In genomic region chrX:73468330-73468729, GRCm38 (mm10) we compare ENCODE assay signal across 13 mouse cellular contexts. TPM values are rescaled to one million over a fixed set of nuclear protein-coding genes. Genes with fewer than 3 reads are reported as not detected.
DNase-seq lines count a peak whose midpoint lies in the region; ATAC-seq and TF ChIP-seq lines count a peak whose summit lies in the region.
"Had no signal": no experiment of that assay in that cellular context is flagged by ENCODE, and none has a peak within 500 bp of the region (broad histone marks: within the 10 kb centered on the region; RNA-seq: fewer than 3 reads in every experiment).

No protein-coding gene starts in this region.

- H3K4me1 ChIP-seq in heart, embryonic 12.5 days (replicated peaks), result no peaks in the 10 kb centered on the region
- no peaks in the 10 kb centered on the region for H3K4me1 ChIP-seq in liver, postnatal 0 days (ENCODE audit: insufficient read depth)
- no peaks in the 10 kb centered on the region for H3K4me1 ChIP-seq in heart, postnatal 0 days (ENCODE audit: control insufficient read depth, insufficient read depth)
- no peaks in the 10 kb centered on the region for H3K4me1 ChIP-seq in stomach, embryonic 14.5 days (ENCODE audit: control insufficient read depth, insufficient read depth, low read length)
- H3K4me1 ChIP-seq: midbrain, embryonic 13.5 days; neural tube, embryonic 13.5 days had no signal

- H3K27ac ChIP-seq in heart, embryonic 12.5 days (ENCODE audit: poor library complexity, severe bottlenecking), result peak overlapping the region; percentile 43
- peak overlapping the region; percentile 60 for H3K27ac ChIP-seq in liver, postnatal 0 days (ENCODE audit: low read depth)
- peak overlapping the region; percentile 65 for H3K27ac ChIP-seq in heart, postnatal 0 days (ENCODE audit: low read depth)
- peak overlapping the region; percentile 71; the same call in 1 of the 2 replicates for H3K27ac ChIP-seq in stomach, embryonic 14.5 days (ENCODE audit: low read length)
- H3K27ac ChIP-seq: midbrain, embryonic 13.5 days had no signal

- no peak for TF ChIP-seq CTCF in liver, postnatal 0 days (IDR thresholded peaks at IDR 0.05; ENCODE audit: low read depth)
- TF ChIP-seq CTCF in heart, postnatal 0 days (IDR thresholded peaks at IDR 0.05; ENCODE audit: low read depth), result no peak

- peaks cover 26% of the 10 kb centered on the region for H3K27me3 ChIP-seq in heart, embryonic 12.5 days (replicated peaks)
- H3K27me3 ChIP-seq in liver, postnatal 0 days (ENCODE audit: insufficient read depth, low read length), result no peaks in the 10 kb centered on the region
- no peaks in the 10 kb centered on the region for H3K27me3 ChIP-seq in heart, postnatal 0 days (ENCODE audit: control insufficient read depth, insufficient read depth, low read length)
- no peaks in the 10 kb centered on the region for H3K27me3 ChIP-seq in stomach, embryonic 14.5 days (ENCODE audit: control insufficient read depth, insufficient read depth, low read length)
- H3K27me3 ChIP-seq: midbrain, embryonic 13.5 days; neural tube, embryonic 13.5 days had no signal

- no peak overlapping the region for H3K4me3 ChIP-seq in heart, embryonic 12.5 days
- no peak overlapping the region for H3K4me3 ChIP-seq in liver, postnatal 0 days (ENCODE audit: low read depth, low read length)
- H3K4me3 ChIP-seq in heart, postnatal 0 days (ENCODE audit: low read depth, low read length), result no peak overlapping the region
- H3K4me3 ChIP-seq in stomach, embryonic 14.5 days (ENCODE audit: low read depth, low read length), result no peak overlapping the region
- H3K4me3 ChIP-seq: midbrain, embryonic 13.5 days; neural tube, embryonic 13.5 days had no signal

- no peak for ATAC-seq in heart, embryonic 12.5 days (ENCODE audit: insufficient number of reproducible peaks, low FRiP score)
- peak; percentile 92 for ATAC-seq in liver, postnatal 0 days
- no peak for ATAC-seq in heart, postnatal 0 days (ENCODE audit: insufficient read depth, low read depth)
- ATAC-seq in stomach, embryonic 14.5 days (ENCODE audit: insufficient number of reproducible peaks, insufficient read depth, low FRiP score, low read depth), result no peak
- ATAC-seq: midbrain, embryonic 13.5 days had no signal

- no peaks in the 10 kb centered on the region for H3K9me3 ChIP-seq in heart, embryonic 12.5 days (replicated peaks)
- H3K9me3 ChIP-seq in liver, postnatal 0 days (ENCODE audit: low read length), result no peaks in the 10 kb centered on the region
- H3K9me3 ChIP-seq in heart, postnatal 0 days (replicated peaks; ENCODE audit: control insufficient read depth, low read length), result no peaks in the 10 kb centered on the region
- H3K9me3 ChIP-seq in stomach, embryonic 14.5 days (ENCODE audit: control insufficient read depth, low read depth, low read length), result no peaks in the 10 kb centered on the region
- H3K9me3 ChIP-seq: midbrain, embryonic 13.5 days; neural tube, embryonic 13.5 days had no signal

- WGBS in heart, embryonic 12.5 days, result 72% methylated on average over 3 of the region's 3 CpGs
- 43% methylated on average over 2 of the region's 3 CpGs for WGBS in liver, postnatal 0 days (ENCODE audit: insufficient replicate concordance)
- WGBS in heart, postnatal 0 days, result 64% methylated on average over 3 of the region's 3 CpGs
- 79% methylated on average over 3 of the region's 3 CpGs for WGBS in stomach, embryonic 14.5 days

- no peaks in the 10 kb centered on the region for H3K36me3 ChIP-seq in heart, embryonic 12.5 days
- no peaks in the 10 kb centered on the region for H3K36me3 ChIP-seq in liver, postnatal 0 days (replicated peaks; ENCODE audit: insufficient read depth, low read length)
- no peaks in the 10 kb centered on the region for H3K36me3 ChIP-seq in heart, postnatal 0 days (replicated peaks; ENCODE audit: control insufficient read depth, insufficient read depth, low read length)
- H3K36me3 ChIP-seq in stomach, embryonic 14.5 days (ENCODE audit: control insufficient read depth, insufficient read depth, low read length), result no peaks in the 10 kb centered on the region
- H3K36me3 ChIP-seq: midbrain, embryonic 13.5 days; neural tube, embryonic 13.5 days had no signal

- DNase-seq in heart, adult 9 months (ENCODE audit: low spot score in 2 of 2), result no peak
- DNase-seq in liver, postnatal 0 days, result no peak
- no peak for DNase-seq in liver
- no peak for DNase-seq in heart, postnatal 0 days (ENCODE audit: low spot score)
- no peak for DNase-seq in cerebellum, adult 9-11 months
- no peak for DNase-seq in gastrocnemius, postnatal 4 days (ENCODE audit: low spot score in 2 of 2)
- DNase-seq: gastrocnemius, postnatal 36 days had no signal

- H3K9ac ChIP-seq in heart, embryonic 12.5 days, result no peak overlapping the region
- no peak overlapping the region for H3K9ac ChIP-seq in liver, postnatal 0 days (replicated peaks)
- no peak overlapping the region for H3K9ac ChIP-seq in heart, postnatal 0 days (replicated peaks; ENCODE audit: low read depth, low read length)
- no peak overlapping the region for H3K9ac ChIP-seq in stomach, embryonic 14.5 days (replicated peaks; ENCODE audit: low read depth, low read length)
- H3K9ac ChIP-seq: midbrain, embryonic 13.5 days; neural tube, embryonic 13.5 days had no signal

- no peak overlapping the region for H3K4me2 ChIP-seq in heart, embryonic 12.5 days
- H3K4me2 ChIP-seq in liver, postnatal 0 days (ENCODE audit: low read depth, low read length), result no peak overlapping the region
- H3K4me2 ChIP-seq in heart, postnatal 0 days (ENCODE audit: low read depth, low read length), result no peak overlapping the region
- no peak overlapping the region for H3K4me2 ChIP-seq in stomach, embryonic 14.5 days (replicated peaks; ENCODE audit: low read depth, low read length)
- H3K4me2 ChIP-seq: midbrain, embryonic 13.5 days; neural tube, embryonic 13.5 days had no signal

- TF ChIP-seq EP300 in liver, postnatal 0 days (IDR thresholded peaks at IDR 0.05; ENCODE audit: low read depth), result no peak
- no peak for TF ChIP-seq EP300 in heart, postnatal 0 days (IDR thresholded peaks at IDR 0.05; ENCODE audit: low read depth)

RNA-seq across cellular contexts. Expression of gene Haus7, which starts 9.5 kb away (rescaled TPM):
- 61.4 and 63.0 TPM in 2 replicates for polyA plus RNA-seq in heart, embryonic 12.5 days (2016; fragmentation: Nextera tagmentation; extraction: Ambion mirVana)
- polyA plus RNA-seq in liver, postnatal 0 days (2015; fragmentation: Nextera tagmentation; extraction: Ambion mirVana), result 22.1 and 25.3 TPM in 2 replicates
- total RNA-seq in heart, postnatal 0 days (2014; rRNA removed; ENCODE audit: low replicate concordance), result 15.6 and 23.2 TPM in 2 replicates
- polyA plus RNA-seq in heart, postnatal 0 days (2015; fragmentation: Nextera tagmentation; extraction: Ambion mirVana), result 33.3 and 34.7 TPM in 2 replicates
- 50.1 and 57.5 TPM in 2 replicates for polyA plus RNA-seq in stomach, embryonic 14.5 days (2014; fragmentation: Nextera tagmentation; extraction: Ambion mirVana)
- 10 to 100 TPM; 23.3 to 27.7 TPM for total RNA-seq in gastrocnemius, postnatal 4 days (2021)

RNA-seq across cellular contexts. Expression of gene Bgn, which starts 15.1 kb away (rescaled TPM):
- 71.9 and 72.9 TPM in 2 replicates for polyA plus RNA-seq in heart, embryonic 12.5 days (2016; fragmentation: Nextera tagmentation; extraction: Ambion mirVana)
- polyA plus RNA-seq in liver, postnatal 0 days (2015; fragmentation: Nextera tagmentation; extraction: Ambion mirVana), result 17.4 and 18.3 TPM in 2 replicates
- 198 and 304 TPM in 2 replicates for total RNA-seq in heart, postnatal 0 days (2014; rRNA removed; ENCODE audit: low replicate concordance)
- 61.6 and 64.1 TPM in 2 replicates for polyA plus RNA-seq in heart, postnatal 0 days (2015; fragmentation: Nextera tagmentation; extraction: Ambion mirVana)
- polyA plus RNA-seq in stomach, embryonic 14.5 days (2014; fragmentation: Nextera tagmentation; extraction: Ambion mirVana), result 95.7 and 104 TPM in 2 replicates
- 100 to 1,000 TPM; 487 to 574 TPM for total RNA-seq in gastrocnemius, postnatal 4 days (2021)

RNA-seq across cellular contexts. Expression of gene Trex2, which starts 33.2 kb away (rescaled TPM):
- not detected in 2 replicates for polyA plus RNA-seq in heart, embryonic 12.5 days (2016; fragmentation: Nextera tagmentation; extraction: Ambion mirVana)
- not detected in 2 replicates for polyA plus RNA-seq in liver, postnatal 0 days (2015; fragmentation: Nextera tagmentation; extraction: Ambion mirVana)
- not detected in 2 replicates for total RNA-seq in heart, postnatal 0 days (2014; rRNA removed; ENCODE audit: low replicate concordance)
- not detected in 2 replicates for polyA plus RNA-seq in heart, postnatal 0 days (2015; fragmentation: Nextera tagmentation; extraction: Ambion mirVana)
- polyA plus RNA-seq in stomach, embryonic 14.5 days (2014; fragmentation: Nextera tagmentation; extraction: Ambion mirVana), result 0.25 TPM in 1 of 2 replicates, not detected in the other
- total RNA-seq in gastrocnemius, postnatal 4 days (2021), result not detected
- total RNA-seq: gastrocnemius, postnatal 36 days; left cerebral cortex, postnatal 25 days had no signal
- polyA plus RNA-seq: forebrain, embryonic 11.5 days; midbrain, embryonic 13.5 days; neural tube, embryonic 13.5 days had no signal

RNA-seq across cellular contexts. Expression of gene Atp2b3, which starts 34.6 kb away (rescaled TPM):
- 0.41 and 0.48 TPM in 2 replicates for polyA plus RNA-seq in heart, embryonic 12.5 days (2016; fragmentation: Nextera tagmentation; extraction: Ambion mirVana)
- not detected in 2 replicates for polyA plus RNA-seq in liver, postnatal 0 days (2015; fragmentation: Nextera tagmentation; extraction: Ambion mirVana)
- total RNA-seq in heart, postnatal 0 days (2014; rRNA removed; ENCODE audit: low replicate concordance), result 0.53 and 1.1 TPM in 2 replicates
- 0.14 and 0.20 TPM in 2 replicates for polyA plus RNA-seq in heart, postnatal 0 days (2015; fragmentation: Nextera tagmentation; extraction: Ambion mirVana)
- polyA plus RNA-seq in stomach, embryonic 14.5 days (2014; fragmentation: Nextera tagmentation; extraction: Ambion mirVana), result 0.36 and 0.38 TPM in 2 replicates
- 1 to 10 TPM; 4.6 to 9.7 TPM for total RNA-seq in gastrocnemius, postnatal 4 days (2021)

RNA-seq across cellular contexts. Expression of gene Zfp92, which starts 57.4 kb away (rescaled TPM):
- polyA plus RNA-seq in heart, embryonic 12.5 days (2016; fragmentation: Nextera tagmentation; extraction: Ambion mirVana), result not detected in 2 replicates
- not detected in 2 replicates for polyA plus RNA-seq in liver, postnatal 0 days (2015; fragmentation: Nextera tagmentation; extraction: Ambion mirVana)
- total RNA-seq in heart, postnatal 0 days (2014; rRNA removed; ENCODE audit: low replicate concordance), result 0.76 TPM in 1 of 2 replicates, not detected in the other
- not detected in 2 replicates for polyA plus RNA-seq in heart, postnatal 0 days (2015; fragmentation: Nextera tagmentation; extraction: Ambion mirVana)
- polyA plus RNA-seq in stomach, embryonic 14.5 days (2014; fragmentation: Nextera tagmentation; extraction: Ambion mirVana), result 0.09 and 0.11 TPM in 2 replicates
- total RNA-seq in gastrocnemius, postnatal 4 days (2021), result not detected
